Mouse (Mus musculus): Measurements from ENCODE around the gene Ptprn2. TPM values are rescaled to one million over a fixed set of nuclear protein-coding genes. Genes with fewer than 3 reads are reported as not detected.

Gene Ptprn2
- total RNA-seq, 2 experiments from 2014 or later: not detected

DNA sequence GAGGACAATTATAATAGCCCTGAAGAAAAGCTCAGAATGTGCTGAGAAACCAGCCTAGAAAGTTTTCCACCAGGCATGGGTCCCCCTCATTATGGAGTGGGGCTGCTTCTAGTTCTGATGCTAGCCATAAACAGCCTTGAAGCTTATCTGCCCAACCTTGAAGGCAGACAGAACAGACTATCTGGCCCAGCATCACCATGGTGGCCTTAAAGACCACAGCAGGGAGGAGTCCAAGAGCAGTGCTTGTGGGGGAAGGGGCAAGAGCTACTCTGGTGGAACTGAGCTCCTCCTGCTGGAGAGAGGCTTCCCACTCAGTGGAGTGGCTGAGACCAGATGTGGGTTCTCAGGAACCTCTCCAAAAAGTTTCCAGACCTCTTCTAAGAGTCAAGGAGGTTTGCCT, 540.2 kb downstream of the Ptprn2 start:
- no peak for DNase-seq
- intact Hi-C loops (cut with DNase I; ENCODE audit: low total_unique reads): no loop called here

DNA sequence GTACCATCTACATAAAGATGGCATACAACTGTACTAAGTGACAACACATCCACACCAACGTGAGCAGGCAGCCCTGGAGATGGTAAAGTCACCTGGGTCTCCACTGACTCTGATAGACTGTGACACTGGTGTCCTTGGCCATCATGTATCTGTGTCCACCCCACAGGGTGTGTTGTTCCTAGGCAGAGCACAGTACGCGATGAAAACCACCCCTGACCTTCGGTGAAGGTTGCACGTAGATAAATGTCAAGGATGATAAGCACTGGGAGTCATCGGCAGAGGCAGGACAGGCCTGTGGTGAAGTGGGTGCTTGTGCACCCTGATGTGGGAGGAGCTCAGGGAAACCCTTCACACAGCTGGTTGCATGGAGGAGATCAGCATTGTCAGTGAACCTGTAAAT, 541.8 kb downstream of the Ptprn2 start:
- no peak for DNase-seq
- intact Hi-C loops (cut with DNase I; ENCODE audit: low total_unique reads): no loop called here

DNA sequence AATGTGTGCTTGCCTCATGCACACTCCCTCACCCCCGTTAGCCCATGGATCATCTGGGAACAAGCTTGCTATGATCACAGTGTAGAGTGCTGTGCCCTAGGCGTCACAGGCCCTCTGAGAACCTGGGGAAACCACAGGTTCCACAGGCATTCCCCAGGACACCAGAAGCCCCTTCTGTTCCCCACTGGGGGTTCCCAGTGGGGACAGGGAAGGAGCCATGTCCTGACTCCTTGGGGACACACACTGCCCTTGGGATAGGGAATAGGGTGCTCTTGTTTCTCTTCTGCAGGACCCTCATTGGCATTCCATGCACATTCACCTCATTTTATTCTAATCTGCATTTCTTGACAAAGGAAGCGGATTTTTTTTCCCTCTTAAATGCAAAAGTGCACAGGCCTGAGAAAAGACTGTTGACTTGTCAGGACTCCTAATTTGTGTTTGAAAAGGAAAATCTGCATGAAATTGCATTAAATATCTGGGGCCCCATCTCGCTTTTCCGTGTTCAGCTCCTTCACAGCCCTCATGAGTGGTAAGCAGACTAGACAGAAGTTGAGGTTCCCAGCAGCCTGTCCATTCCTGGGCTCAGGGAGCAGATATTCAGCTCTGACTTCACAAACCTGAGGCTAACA, 542.9 kb downstream of the Ptprn2 start:
- intact Hi-C loops (cut with DNase I; ENCODE audit: low total_unique reads): no loop called here
- DNase-seq: no peak

GRCm38 (mm10) chr12:117033172-117033571, 547.7 kb downstream of the Ptprn2 start:
- DNase-seq: no peak
- intact Hi-C loops (cut with DNase I; ENCODE audit: low total_unique reads): loop anchor here (10.0 kb wide), 1 partner anchor 322 kb away; no protein-coding TSS in a partner anchor

DNA sequence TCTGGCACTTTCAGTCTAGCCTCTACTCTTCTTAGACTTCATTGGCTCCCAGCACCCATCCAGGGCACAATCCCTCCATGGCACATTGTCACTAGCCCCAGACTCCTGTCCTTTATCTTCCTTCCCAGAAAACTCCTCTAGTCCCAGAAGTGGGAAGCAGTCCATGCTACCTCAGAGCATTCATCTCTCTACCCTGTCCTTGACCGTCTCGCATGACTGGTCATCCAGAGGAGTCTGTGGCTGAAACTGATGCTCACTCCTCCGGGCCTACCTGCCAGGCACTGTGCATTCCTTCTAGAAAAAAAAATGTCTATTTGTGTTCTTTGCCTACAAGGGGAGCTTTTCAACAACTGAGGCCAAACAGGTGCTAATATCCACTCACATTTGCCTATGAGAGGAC, 549.0 kb downstream of the Ptprn2 start:
- intact Hi-C loops (cut with DNase I; ENCODE audit: low total_unique reads): loop anchor here (10.0 kb wide), 1 partner anchor 320 kb away; no protein-coding TSS in a partner anchor
- DNase-seq: no peak

DNA sequence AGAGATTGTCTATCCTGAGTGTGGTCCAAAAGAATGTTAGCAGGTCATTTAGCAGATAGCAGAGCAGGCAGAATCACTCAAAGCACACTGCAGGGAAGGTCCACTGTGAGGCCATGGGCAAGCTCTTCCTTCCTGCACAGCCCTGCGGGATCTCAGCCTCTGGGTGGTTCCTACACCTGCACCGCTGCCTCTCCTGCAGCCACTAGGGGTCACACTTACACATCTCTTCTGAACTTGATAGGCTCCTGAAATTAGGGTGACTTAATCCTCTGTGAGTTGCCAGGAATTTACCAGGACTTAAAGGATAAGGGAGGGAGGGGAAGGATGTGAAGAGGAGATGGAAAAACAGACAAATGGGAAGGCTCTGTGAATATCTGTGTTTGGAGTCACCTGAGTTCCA, 549.7 kb downstream of the Ptprn2 start:
- peak; percentile 17 for DNase-seq
- intact Hi-C loops (cut with DNase I; ENCODE audit: low total_unique reads): loop anchor here (10.0 kb wide), 1 partner anchor 320 kb away; no protein-coding TSS in a partner anchor

DNA sequence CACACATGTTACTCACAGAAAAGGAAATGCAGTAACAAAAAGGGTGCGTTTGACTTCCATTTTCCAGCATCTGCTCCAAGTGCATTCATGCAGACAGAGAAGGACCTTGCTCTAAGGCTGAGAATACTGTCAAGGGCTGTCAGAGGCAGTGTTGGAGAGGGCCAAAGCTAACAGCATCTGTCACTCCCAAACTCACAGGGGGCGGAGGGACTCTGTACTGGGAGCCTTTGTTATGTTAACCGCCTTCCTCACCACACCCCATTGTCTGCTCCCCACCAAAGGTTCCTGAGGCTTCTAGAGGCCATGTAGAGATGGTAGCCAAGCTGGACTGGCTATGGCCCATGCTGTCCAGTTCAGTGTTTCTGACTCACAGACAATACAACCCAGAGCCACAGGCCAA, 553.9 kb downstream of the Ptprn2 start:
- no peak for DNase-seq
- intact Hi-C loops (cut with DNase I; ENCODE audit: low total_unique reads): loop anchor here (10.0 kb wide), 1 partner anchor 315 kb away; no protein-coding TSS in a partner anchor

- intact Hi-C loops (cut with DNase I; ENCODE audit: low total_unique reads): no loop called here
- DNase-seq: no peak
Measured at GRCm38 (mm10) chr12:117041409-117041808, 555.9 kb downstream of the Ptprn2 start.

DNA sequence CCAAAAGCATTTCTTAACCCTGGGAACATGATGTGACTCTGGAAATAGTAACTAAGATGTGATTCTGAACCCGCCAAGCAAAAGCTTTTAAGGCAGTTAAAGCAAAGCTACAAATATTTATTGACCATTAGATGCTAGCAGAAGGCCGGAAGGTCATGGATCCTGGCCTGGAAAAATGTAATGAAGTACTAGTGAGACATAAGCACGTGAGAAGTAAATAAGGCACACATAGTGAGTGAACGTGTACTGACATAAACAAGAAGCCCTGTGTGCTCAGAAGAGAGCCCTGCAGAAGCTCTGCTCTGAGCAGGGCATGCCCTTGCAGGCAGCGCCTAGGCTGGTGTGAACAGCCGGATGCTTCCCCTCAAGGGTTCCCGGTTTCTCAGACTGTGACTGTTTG, 557.2 kb downstream of the Ptprn2 start:
- intact Hi-C loops (cut with DNase I; ENCODE audit: low total_unique reads): no loop called here
- no peak for DNase-seq

- DNase-seq: no peak
- intact Hi-C loops (cut with DNase I; ENCODE audit: low total_unique reads): no loop called here
Measured at GRCm38 (mm10) chr12:117047384-117048251, 562.1 kb downstream of the Ptprn2 start.

DNA sequence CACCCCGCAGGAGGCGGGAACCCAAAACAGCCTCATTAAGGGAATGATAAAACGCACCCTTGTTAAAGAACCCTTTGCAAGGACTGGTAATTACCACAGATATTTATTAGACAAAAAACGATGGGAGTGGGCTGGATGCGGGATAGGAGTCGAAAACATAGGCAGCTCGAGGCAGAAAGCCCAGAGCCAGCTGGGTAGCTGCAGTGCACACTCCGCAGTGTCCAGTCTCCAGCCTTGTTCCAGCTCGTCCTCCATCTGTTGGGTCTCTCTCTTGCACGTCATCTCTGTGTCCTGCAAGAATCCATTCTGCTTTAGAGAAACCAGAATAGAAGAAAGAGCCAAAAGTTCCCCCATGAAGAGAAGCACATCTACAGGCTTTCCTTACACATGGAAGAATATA, 564.3 kb downstream of the Ptprn2 start:
- DNase-seq: no peak
- intact Hi-C loops (cut with DNase I; ENCODE audit: low total_unique reads): no loop called here

- DNase-seq: no peak
- intact Hi-C loops (cut with DNase I; ENCODE audit: low total_unique reads): no loop called here
Measured at GRCm38 (mm10) chr12:117053223-117053850, 567.8 kb downstream of the Ptprn2 start.

DNA sequence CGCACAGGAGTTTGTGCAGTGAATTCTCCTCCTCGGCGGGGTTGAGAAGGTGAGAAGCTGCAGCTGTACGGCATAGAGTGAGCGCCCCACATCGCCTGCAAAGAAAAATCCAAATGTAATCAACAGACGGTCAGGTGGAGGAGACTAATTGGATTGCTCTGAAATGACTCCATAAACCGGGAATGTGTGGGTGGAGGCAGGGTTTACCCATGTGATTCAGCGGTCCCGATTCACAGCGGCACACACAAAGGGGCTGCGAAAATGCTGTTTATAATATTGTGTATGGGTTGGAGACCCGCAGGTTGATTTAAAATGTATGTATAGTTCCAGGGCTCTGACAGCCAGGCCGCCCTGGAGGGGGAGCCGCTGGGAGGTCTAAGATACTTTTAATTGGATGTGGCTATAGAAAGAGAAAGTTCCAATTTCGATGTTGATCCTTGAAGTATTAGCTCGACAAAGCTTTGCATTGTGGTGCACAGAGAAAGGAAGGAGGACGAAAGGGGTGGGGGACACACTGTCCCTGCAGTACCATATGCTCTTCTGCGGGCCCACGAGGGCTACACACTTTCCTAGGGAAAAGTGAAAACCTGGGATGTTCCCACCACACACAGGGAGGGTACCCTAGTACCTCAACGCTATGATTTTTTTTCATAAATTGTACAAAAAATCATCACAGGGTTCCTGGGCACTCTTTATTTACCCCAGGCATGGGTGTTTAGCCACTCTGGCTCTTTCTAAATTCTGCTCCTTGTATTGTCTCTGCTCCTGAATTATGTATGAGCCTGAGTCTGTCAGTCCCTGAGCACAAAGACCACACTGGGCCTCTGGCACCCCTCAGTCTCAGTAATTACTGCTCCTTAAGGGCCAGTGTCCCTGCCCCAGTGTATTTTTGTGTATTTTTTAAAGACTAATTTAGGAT, 568.6 kb downstream of the Ptprn2 start:
- DNase-seq: no peak
- intact Hi-C loops (cut with DNase I; ENCODE audit: low total_unique reads): no loop called here

DNA sequence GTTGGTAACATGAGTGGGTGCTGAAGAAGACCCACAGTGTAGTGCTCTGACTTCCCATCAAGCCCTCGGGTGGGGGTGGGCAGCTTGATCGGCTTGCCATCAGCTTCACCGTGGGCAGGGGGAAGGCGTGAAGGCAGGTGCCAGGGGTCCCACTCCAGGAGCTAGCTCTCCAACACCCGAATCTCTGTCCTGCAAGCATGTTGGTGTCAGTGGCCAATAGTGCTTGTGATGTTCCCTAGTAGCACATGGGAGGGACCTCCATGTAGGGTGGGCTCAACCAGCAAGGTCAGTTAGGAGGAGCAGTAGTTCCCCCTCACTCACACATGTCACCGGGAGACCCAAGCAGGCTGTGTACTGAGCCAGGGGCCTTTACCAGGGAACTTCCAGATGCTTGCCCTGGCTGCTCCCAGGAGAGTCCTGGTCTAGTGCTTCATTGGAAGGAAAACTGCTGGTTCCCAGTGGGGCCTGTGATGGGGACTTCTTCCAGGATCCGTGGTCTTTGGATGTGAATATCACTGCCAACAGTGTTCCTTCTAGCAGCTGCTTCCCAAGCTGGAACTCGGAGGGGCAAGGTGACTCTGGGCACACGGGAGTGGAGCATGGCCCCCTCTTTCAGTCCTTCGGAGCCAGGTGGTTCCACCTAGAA, 569.5 kb downstream of the Ptprn2 start:
- intact Hi-C loops (cut with DNase I; ENCODE audit: low total_unique reads): no loop called here
- no peak for DNase-seq

DNA sequence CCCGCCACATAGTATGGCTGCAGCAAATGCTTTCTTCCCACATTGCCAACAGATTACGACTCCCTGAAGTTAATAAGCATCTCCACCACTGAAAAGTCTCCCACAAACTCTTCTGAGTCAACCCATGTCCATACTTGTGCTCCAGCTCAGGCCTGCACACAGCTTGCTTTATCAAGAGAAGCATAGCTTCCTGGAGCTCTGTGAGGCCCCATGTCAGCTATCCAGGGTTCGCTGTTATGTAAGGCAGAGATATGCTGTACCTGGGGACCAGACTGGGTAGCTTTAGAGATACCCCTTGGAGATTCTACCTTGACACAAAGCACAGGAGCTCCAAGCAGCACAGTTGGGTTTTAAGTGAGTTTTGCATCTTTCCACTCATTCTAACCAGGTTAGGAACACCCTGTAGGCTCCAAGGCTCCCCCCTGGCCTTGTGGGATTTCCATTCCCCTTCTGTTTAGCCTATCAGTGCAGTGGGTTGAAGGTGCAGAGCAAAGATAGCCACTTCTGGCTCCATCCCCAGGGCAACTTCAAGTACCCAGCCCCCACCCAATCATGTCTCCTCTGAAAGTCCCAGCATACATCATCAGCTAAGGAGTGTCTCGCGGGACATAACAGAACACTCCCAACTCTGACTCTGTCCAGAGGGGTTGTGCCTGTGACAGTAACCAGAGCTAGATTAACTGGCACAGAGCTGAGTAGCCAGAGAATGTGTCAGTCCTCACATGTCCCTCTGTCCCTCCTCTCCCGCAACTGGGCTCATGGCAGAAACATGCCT, 572.9 kb downstream of the Ptprn2 start:
- intact Hi-C loops (cut with DNase I; ENCODE audit: low total_unique reads): no loop called here
- DNase-seq: no peak

- DNase-seq: no peak
- intact Hi-C loops (cut with DNase I; ENCODE audit: low total_unique reads): no loop called here
Measured at GRCm38 (mm10) chr12:117058975-117059374, 573.5 kb downstream of the Ptprn2 start.

DNA sequence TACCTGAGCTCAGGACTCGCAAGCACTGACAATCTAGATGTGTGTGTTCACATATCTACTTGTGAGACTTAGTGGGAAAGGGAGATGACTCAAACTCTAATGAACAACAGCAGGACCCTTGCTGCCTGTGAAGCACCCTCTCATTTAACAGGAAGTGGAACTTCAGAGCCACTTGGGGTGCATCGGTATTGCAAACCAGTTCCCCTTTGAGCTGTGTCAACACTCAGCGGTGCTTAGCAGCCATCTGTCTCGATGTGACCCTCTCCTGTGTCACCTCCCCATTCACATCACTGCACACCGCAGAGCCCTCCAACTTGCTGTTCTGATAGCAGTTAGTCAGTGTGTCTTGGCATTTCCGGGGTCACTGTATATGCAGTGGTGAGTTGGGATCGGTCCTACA, 592.1 kb downstream of the Ptprn2 start:
- DNase-seq: no peak
- intact Hi-C loops (cut with DNase I; ENCODE audit: low total_unique reads): no loop called here

DNA sequence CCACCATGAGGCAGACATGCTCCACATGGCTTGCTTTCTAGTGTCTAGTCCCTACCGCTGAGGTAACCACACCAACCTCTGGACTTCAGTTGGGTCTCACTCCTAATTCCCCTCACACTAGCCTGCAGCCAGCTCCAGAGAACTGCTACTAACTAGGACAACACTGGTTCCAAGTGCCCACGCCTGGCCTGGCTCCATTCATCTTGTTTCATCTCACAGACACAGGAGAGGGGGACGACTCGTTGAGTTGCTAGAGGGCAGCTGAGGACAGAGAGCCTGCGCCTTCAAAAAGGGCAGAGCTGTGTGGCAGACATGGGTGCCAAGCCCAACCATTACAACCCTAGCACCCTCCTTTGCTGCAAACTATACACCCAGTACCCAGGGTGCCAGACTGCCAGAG, 593.4 kb downstream of the Ptprn2 start:
- intact Hi-C loops (cut with DNase I; ENCODE audit: low total_unique reads): no loop called here
- no peak for DNase-seq

Data from gastrocnemius, postnatal 14 days (tissue).